Mouse (Mus musculus) heart, postnatal 25 days (tissue): Measurements from ENCODE around the gene Rnf24. TPM values are rescaled to one million over a fixed set of nuclear protein-coding genes. Genes with fewer than 3 reads are reported as not detected.
"Not testable (repeated sequence)": the region's sequence is repeated elsewhere in the genome, so short reads cannot be mapped to it uniquely, and the experiment has no call there.

Experiments used
- DNase-seq: peaks from one replicate; pipeline ENCODE4 v3.0.0; 2022; ENCODE audit warnings: low spot score
- intact Hi-C: fragments of 180-260 bp; cut with DNase I; formaldehyde crosslinking; loops from one replicate; pipeline ENCODE4 v1.15.1; 2025
- total RNA-seq, 2 experiments: library from RNA; stranded (reverse); gene quantifications; 2 replicates each; pipeline ENCODE4 v1.2.3; 2021

Gene Rnf24
- total RNA-seq, 2 experiments from 2014 or later, result 3.6 to 3.9 TPM

DNA sequence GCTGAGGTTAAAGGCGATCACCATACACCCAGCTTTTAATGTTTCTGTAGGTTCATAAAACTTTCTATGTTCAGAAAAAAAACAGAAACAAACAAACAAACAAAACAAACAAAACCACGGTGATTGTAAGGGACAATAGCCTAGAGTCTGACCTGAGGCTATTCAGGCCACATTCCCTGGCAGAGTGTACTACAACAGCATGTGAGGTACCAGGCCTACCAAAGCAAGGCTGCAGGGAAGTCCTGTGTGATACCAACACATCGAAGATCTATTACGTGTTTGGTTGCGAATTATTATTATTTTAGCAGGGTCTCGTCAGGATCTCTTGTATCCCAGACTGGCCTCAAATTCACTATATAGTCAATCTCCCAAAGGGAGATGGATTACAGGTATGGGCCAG lies 2.4 kb downstream of the Rnf24 start:
- DNase-seq, result no peak
- intact Hi-C loops, result loop anchor here (5.0 kb wide), 3 partner anchors 88 to 178 kb away; partner anchors contain the start of gene Pank2

DNA sequence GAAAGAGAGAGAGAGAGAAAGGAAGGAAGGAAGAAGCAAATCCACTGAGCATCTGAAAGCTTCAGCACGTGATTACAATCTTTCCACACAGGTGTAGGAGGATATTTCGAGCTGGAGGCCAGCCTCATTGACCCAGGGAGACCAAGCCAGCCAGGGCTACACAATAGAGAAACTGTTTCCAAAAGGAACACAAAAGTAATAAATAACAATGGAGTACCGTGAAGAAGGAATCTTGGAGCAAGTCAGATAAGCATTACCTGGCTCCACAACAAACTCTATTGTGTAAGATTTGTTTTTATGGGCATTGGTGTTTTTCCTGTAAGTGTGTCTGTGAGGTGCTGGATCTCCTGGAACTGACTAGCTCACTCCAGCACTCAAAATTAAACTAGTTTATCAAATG lies 7.1 kb downstream of the Rnf24 start:
- DNase-seq, result no peak
- intact Hi-C loops, result no loop called here

DNA sequence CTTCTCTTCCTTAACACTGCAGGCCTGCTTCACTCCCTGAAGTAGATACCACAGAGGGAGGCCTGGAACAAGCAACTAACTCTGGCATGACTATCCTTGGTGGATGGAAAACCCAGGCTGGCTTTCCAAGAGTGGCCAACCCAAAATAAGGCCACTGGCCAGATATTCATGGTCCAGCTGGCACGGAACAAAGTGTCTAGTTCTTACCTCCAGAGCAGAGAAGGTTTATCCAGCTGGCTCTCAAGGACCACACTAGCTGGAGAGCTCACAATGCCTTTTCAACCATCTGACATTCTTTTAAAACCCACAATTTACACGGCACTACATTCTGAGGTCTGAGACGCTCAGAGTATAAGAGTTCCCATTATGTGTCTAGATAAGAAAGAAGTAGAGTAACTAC lies 8.2 kb downstream of the Rnf24 start:
- DNase-seq, result peak; percentile 6
- intact Hi-C loops, result no loop called here

DNA sequence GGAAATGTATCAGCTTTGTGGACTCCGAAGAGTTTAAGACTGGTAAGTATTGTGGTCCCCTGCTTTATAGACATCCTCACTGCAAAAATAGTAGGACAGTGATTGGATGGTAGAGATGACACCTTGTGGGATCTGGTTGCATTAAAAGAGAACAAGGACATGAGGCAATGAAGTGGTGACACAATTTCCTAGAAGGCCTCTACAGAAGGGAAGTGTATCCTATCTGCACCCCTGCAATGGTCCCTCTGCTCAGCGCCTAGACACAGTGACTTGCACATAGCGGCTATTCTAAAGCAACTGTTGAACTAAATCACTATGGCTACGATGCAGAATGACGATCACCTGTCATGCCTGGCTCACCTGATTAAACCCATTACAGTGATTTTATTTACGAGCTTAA lies 15.1 kb downstream of the Rnf24 start:
- intact Hi-C loops, result no loop called here
- DNase-seq, result no peak

DNA sequence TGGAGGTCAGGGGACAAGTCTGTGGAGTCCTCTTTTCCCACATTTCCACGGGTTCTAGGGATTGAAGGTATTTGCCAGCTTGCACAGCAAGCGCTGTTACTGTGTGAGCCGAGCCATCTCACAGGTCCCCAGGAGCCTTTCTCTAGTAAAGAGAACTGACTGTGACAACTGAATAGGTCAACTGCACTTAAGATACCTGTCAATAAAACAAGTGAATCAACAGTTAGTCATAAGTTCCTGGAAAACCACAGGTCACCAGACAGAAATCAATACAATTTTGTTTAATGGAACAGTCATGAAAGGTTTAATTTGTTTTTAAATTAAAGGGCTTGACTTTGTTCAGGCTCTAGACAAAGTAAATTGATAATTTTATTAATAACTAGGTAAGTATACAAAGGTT lies 22.1 kb downstream of the Rnf24 start:
- no peak for DNase-seq
- intact Hi-C loops, result no loop called here

DNA sequence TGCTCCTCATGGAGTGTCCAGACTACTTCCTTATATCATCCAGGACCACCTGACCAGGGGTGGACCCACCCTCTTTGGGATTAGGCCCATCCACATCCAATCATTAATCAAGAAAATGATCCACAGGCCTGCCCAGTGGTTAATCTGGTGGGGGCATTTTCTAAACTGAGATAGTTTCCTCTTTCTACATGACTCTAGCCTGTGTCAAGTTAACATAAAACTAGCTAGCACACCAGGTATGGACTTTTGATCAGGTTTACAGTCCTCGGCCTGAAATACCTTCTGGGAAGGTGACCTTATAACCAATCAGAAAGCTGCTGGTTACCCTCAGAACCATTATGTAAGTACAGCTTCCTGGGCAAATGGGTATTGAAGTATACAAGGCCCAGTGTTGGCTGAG lies 23.7 kb downstream of the Rnf24 start:
- intact Hi-C loops, result no loop called here
- DNase-seq, result no peak

DNA sequence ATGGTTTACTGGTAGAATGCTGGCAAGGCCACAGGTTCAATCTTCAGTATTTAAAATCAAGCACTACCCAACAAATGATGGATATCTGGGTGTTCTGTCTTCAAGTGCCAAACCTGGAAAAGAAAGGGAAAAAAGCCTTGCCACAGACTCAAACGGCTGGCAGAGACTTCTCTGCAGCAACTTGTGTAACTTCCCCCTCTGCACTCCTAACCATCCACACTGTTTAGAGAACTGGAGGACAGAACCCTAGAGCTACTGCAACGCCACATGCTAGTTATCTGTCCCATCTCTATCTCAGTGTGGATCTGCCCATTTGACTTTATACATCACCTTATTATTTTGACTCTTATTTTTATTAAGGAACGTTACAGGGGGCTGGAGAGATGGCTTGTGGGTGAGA lies 26.6 kb downstream of the Rnf24 start:
- no peak for DNase-seq
- intact Hi-C loops, result no loop called here

DNA sequence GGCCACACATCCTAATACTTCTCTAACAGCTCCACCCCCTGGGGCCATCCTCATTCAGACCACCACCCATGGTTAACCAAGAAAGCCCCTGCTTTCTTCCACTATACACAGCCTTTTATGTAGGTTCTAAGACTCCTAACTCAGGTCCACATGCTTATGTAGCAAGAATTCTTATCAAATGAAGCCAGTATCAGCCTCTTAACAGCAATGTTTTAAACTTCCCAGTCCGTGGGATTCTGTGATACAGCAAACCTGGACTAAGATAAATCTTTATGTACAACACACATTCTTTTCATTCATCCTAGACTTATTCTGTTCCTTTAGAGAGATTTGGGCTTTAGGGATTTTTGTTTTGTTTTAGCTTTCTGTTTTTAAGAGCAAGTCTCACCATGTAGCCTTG lies 29.0 kb downstream of the Rnf24 start:
- no peak for DNase-seq
- intact Hi-C loops, result no loop called here

DNA sequence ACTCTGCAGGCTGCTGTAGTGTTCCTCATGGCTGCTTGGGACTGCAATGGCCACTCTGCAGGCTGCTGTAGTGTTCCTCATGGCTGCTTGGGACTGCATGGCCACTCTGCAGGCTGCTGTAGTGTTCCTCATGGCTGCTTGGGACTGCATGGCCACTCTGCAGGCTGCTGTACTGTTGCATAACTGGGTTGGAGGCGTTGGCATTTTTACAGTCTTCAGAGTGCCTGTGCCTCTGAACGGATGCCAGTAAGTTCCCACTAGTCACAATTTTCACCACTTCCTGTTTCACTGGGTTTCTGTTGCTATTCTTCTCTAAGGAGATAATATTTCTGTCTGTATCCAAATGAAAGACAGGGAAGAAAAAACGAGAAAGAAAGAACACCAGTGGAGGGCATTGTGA lies 31.5 kb downstream of the Rnf24 start:
- intact Hi-C loops, DNase-seq: not testable (repeated sequence)

DNA sequence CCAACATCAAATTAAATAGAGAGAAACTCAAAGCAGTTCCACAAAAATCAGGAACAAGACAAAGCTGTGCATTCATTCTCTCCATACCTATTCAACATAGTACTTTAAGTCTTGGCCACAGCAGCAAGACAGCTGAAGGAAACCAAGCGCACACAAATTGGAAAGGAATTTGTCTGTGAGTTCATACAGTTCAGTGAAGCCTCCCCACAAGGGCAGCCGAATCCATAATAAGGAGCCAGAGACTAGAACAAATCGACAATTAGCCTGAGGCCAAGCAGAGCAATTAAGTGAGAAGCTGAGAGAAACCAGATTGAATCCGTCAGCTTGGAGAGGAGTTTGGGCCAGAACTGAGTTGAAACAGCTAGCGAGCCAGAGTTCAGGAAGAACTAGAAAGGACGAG lies 33.3 kb downstream of the Rnf24 start:
- DNase-seq, result no peak
- intact Hi-C loops, result no loop called here

DNA sequence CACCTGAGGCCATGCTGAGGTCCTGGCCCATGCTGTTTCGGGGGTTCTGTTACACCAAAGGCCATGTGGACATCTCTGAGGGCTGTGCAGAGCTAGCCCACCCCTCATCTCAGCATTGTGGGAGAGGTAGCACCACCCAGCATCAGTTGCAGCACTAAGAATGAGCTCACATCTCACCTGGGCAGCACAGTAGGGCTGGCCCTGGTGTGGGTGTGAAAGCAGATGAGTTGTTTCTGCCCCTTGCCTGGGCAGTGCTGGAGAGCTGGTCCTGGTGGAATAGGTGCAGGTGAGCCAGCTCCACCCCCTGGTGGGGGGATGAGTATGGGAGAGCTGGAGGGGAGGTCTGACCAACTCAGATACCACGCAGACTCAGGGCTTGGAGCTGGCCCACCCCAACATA lies 36.5 kb downstream of the Rnf24 start:
- intact Hi-C loops, result no loop called here
- DNase-seq, result no peak

DNA sequence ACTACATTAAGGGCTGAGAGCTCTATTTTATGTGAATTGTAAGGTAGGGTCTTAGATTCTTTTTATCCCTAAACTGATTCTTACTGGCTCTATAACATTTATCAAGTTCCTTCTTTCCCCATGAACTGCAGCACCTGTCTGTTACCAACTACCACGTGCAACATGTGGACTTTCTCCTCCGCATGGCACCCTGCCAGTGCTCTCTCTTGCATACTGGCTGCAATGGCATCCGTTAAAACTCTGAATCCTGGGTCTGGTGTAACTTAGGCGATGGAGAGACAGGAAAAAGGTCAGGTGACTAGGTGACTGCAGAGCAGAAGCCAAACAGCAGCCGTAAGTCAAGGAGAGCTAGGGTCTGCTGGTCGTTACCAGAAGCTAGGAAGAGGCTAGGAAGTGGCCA lies 43.4 kb downstream of the Rnf24 start:
- no peak for DNase-seq
- intact Hi-C loops, result no loop called here

DNA sequence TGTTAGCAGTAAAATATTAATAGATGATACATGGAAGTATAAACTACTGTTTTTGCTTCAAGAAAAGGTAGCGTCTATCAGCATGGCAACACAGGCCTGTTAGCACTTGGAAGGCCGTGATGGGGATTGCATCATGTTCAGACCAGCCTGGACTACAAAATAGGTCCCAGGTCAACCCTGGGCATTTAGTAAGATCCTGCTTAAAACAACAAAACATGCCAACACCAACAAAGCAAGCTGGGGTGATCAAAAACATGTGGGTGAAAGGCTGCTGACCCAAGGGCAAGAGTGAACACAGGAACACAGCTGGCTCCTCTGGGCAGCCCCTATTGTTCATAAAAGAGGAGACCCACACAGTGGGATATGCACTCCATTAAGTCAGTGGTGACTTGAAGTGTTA lies 44.9 kb downstream of the Rnf24 start:
- DNase-seq, result no peak
- intact Hi-C loops, result no loop called here

DNA sequence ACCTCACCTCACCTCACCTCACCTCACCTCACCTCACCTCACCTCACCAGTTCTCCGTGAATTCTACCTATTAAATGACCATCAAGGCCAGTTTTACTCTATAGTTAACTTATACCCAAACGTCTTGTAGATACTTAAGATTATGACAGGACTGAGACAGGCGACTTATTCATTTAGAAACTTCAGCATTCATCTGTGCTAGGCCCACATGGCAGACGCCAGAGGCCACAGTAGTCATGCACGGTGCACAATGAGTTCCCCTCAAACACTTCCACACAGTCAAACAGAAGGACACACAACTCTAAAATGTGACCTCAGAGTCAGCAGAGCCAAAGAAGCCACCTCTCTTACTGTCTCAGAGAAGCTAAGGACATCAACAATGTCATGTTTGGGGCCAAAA lies 45.3 kb downstream of the Rnf24 start:
- intact Hi-C loops, result no loop called here
- no peak for DNase-seq

DNA sequence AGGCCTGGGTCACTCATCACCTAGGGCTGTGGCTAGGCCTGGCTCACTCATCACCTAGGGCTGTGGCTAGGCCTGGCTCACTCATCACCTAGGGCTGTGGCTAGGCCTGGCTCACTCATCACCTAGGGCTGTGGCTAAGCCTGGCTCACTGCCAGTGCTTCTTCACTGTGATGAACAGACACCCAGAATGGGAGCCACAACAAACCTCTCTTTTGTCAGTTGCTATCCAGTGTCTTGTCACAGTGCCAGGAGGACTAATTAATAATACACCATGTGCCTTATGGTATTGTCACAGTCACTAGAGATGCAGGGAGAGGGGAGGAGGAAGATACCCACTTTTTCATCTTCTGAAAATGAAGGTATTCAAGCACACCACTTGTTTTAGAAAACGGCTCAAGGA lies 47.5 kb downstream of the Rnf24 start:
- intact Hi-C loops, DNase-seq: not testable (repeated sequence)

DNA sequence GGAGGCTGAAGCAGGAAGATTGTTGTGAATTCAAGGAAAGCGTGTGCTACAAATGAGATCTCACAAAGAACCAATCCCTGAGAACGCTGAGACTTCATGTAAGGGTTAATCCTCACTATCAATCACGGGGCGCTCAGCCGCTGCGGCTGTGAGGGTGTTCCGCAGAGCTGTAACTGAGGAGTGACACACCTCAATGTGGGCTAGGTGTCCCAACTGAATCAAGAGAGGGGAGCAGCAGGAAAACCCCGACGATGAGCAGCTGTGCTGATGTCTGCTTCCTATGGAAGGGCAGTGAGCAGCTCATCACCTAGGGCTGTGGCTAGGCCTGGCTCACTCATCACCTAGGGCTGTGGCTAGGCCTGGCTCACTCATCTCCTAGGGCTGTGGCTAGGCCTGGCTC lies 48.2 kb downstream of the Rnf24 start:
- DNase-seq, result no peak
- intact Hi-C loops, result no loop called here

DNA sequence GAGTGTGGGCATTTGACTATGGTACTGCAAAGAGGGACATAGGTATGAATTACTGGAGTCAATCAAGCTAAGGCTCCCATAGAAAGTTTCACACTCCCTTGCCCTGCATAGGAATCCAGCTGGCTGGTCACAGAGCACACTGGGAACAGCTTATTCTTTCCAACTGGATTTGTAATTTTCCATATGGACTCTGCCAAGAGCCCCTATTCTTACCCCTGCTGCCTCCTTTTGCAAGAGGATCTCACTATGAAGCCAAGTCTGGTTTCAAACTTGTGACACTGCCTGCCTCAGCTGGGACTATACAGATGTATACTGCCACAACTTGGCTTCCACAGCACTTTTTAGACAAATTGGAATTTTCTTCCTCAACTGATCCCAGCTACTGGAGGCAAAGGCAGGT lies 51.1 kb downstream of the Rnf24 start:
- intact Hi-C loops, result no loop called here
- DNase-seq, result no peak

DNA sequence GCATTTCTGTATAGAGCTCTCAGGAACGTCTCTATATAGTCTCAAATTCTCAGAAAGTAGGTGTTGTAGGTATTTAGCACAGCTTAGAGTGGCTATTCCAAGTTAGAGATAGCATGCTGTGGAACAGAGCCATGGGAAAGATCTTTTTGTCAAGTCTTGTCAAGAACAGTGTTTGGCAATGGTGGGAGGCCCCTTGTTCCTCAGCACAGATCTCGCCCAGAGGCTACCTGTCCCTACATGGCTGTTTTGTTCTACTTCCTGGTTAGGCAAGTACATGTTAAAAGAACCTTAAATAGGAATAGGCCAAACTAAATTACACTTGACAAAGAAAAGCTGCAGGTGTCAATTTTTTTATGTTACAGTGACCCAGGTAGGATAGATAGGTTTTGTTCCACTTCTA lies 52.2 kb downstream of the Rnf24 start:
- DNase-seq, result no peak
- intact Hi-C loops, result no loop called here

DNA sequence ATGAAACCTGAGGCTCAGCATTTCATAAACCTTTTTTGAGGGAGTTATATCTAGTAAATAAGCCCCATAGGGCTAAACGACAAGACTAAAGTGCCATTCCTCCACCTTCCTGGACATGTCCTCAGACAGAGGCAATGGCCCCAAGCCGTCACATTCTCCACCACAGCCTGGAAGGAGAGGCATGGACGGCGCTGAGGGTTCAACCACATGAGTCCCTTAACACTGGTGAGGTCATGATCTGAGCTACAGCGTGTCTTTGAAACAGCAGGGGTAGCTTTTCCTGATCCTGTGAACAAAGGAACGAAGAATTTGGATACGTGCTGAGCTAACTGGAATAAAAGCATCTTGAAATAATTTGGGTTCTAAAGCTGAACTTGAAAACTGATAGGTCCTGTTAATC lies 54.0 kb downstream of the Rnf24 start:
- DNase-seq, intact Hi-C loops: not testable (repeated sequence)

DNA sequence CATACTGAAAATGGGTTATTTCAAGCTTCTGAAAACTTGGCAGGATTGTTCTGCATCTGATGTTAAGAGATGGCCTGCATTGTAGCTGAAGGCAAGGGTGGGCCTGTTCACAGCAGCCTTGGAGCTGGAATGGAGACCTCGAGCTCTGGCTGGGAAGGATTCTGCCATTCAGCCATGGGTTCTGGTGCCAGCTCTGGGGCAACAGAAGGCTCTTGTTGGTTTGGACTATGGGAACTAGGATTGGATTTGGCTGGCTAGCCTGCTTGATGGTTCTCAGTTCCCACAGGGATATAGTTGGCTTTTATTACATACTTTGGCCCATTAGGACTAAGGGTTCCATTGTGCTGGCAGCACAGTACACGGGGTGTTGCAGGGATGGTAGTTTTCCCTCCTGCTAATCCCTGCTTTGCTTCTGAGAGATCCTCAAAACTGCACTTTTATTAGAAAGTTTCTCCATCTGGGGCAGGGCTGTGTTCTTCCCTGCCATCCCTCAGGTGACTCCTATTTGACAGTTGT lies 55.9 kb downstream of the Rnf24 start:
- DNase-seq, result no peak
- intact Hi-C loops, result no loop called here

DNA sequence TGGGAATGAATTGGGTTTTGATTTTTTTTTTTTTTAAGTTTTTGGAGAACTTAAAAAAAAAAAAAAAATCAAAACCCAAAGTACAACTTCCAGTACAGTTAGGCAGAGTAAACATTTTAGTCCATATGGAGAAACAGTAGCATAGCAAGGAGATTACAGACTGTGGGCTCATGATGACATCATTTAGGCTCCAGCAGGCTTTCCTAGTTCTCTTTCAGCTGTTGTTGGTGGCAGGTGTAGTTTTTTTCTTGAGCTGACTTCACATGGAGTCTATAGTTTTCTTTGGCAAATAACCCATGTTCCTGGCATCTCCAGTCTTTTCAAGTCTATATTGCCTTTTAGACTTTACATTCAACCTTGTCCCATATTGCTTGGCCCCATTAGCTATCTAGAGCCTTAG lies 62.0 kb downstream of the Rnf24 start:
- no peak for DNase-seq
- intact Hi-C loops, result no loop called here

DNA sequence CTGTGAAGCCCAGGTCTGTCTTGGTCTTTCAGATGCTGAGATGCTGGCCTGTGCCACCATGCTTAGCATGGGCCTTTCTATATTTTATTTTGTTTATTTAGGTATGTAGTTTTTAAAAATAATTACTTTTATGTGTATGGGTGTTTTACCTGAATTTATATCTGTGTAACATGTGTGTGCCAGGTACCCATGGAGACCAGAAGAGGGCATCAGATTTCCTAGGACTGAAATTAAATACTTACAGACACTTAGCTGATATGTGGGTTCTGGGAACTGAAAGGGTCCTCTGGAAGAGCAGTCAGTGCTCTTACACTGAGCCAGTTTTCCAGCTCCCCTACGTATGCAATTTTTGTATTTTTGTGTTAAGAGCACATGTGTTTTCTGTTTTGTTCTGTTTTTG lies 66.4 kb downstream of the Rnf24 start:
- no peak for DNase-seq
- intact Hi-C loops, result loop anchor here (2.0 to 10.0 kb wide), 2 partner anchors 131 to 229 kb away; no protein-coding TSS in a partner anchor

DNA sequence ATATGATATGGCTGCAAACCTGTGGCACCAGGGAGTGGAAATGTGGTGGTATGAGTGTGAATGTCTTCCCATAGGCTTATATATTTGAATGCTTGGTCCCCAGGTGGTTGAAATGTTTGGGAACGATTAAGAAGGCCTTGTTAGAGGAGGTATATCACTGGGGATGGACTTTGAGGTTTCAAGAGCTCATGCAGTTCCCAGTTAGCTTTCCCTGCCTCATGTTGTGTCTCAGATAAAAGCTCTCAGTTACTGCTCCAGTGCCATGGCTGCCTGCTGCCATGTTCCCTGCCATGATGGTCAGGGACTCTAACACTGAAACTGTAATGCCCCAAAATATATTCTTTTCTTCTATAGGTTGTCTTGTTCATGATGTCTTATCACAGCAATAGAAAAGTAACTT lies 71.1 kb downstream of the Rnf24 start:
- DNase-seq, result no peak
- intact Hi-C loops, result loop anchor here (10.0 kb wide), 1 partner anchor 233 kb away; no protein-coding TSS in a partner anchor
